Mouse (Mus musculus): ENCODE results near the gene Xrn1.

GRCm38 (mm10) chr9:96067507-96067906 lies 112.9 kb downstream of the Xrn1 start:
- TF ChIP-seq HCFC1 (IDR thresholded peaks at IDR 0.05; ENCODE audit: borderline replicate concordance, insufficient read depth, low read length) (no peak), MAFK (IDR thresholded peaks at IDR 0.05; ENCODE audit: insufficient read depth, low read depth, low read length) (no peak), ZNF384 (IDR thresholded peaks at IDR 0.05; ENCODE audit: low read depth, low read length) (no peak), CHD2 (IDR thresholded peaks at IDR 0.05; ENCODE audit: low read depth, low read length) (no peak)
